Mouse (Mus musculus) limb, embryonic 13.5 days (tissue): ENCODE data around the gene Eya2. TPM values are rescaled to one million over a fixed set of nuclear protein-coding genes. Genes with fewer than 3 reads are reported as not detected.
"Not testable (repeated sequence)": the region's sequence is repeated elsewhere in the genome, so short reads cannot be mapped to it uniquely, and the experiment has no call there.

Experiments
- ATAC-seq: fragments of 200-750 bp; cut with Nextera tagmentation; 2 replicates; pipeline ENCODE4 v1.8.0; 2017; ENCODE audit warnings: low read depth, moderate number of reproducible peaks, moderate TSS enrichment; ENCODE audit not compliant: low FRiP score
- H3K27ac ChIP-seq: fragments of 300-500 bp; sonication (generic); 2 replicates; pipeline ENCODE4 v1.5.1; 2015; ENCODE audit warnings: inconsistent platforms, mild to moderate bottlenecking, moderate library complexity
- H3K27me3 ChIP-seq: fragments of 300-500 bp; sonication (generic); 2 replicates; pipeline ENCODE4 v1.6.1; 2015; ENCODE audit warnings: mild to moderate bottlenecking, inconsistent platforms
- H3K36me3 ChIP-seq: fragments of 300-500 bp; sonication (generic); 2 replicates; pipeline ENCODE4 v1.6.1; 2015; ENCODE audit warnings: inconsistent platforms, mild to moderate bottlenecking, moderate library complexity
- H3K4me1 ChIP-seq: fragments of 300-500 bp; sonication (generic); 2 replicates; pipeline ENCODE4 v1.6.1; 2015; ENCODE audit warnings: inconsistent platforms
- H3K4me2 ChIP-seq: fragments of 300-500 bp; sonication (generic); replicated peaks from 2 replicates; pipeline ENCODE4 v1.6.1; 2015; ENCODE audit warnings: inconsistent platforms, mild to moderate bottlenecking, moderate library complexity
- H3K4me3 ChIP-seq: fragments of 300-500 bp; sonication (generic); 2 replicates; pipeline ENCODE4 v1.5.1; 2015; ENCODE audit warnings: moderate library complexity, mild to moderate bottlenecking, inconsistent platforms
- H3K9ac ChIP-seq: fragments of 300-500 bp; sonication (generic); 2 replicates; pipeline ENCODE4 v1.6.1; 2015; ENCODE audit warnings: mild to moderate bottlenecking, inconsistent platforms
- H3K9me3 ChIP-seq: fragments of 300-500 bp; sonication (generic); 2 replicates; pipeline ENCODE4 v1.6.1; 2016; ENCODE audit warnings: inconsistent platforms
- WGBS: fragments of 180-500 bp; shearing (Covaris S2); methylation state at CpG from one replicate; pipeline ENCODE4 v1.1.7; 2015; 5-methylcytosine and 5-hydroxymethylcytosine counted together
- polyA plus RNA-seq: library from polyadenylated mRNA; unstranded; fragments of >200 nt; fragmentation: Nextera tagmentation; extraction: Ambion mirVana; gene quantifications from 2 replicates; pipeline ENCODE4 v1.2.1, GENCODE M21; 2015

The Eya2 gene
- 17.2 and 17.5 TPM in 2 replicates for polyA plus RNA-seq

DNA sequence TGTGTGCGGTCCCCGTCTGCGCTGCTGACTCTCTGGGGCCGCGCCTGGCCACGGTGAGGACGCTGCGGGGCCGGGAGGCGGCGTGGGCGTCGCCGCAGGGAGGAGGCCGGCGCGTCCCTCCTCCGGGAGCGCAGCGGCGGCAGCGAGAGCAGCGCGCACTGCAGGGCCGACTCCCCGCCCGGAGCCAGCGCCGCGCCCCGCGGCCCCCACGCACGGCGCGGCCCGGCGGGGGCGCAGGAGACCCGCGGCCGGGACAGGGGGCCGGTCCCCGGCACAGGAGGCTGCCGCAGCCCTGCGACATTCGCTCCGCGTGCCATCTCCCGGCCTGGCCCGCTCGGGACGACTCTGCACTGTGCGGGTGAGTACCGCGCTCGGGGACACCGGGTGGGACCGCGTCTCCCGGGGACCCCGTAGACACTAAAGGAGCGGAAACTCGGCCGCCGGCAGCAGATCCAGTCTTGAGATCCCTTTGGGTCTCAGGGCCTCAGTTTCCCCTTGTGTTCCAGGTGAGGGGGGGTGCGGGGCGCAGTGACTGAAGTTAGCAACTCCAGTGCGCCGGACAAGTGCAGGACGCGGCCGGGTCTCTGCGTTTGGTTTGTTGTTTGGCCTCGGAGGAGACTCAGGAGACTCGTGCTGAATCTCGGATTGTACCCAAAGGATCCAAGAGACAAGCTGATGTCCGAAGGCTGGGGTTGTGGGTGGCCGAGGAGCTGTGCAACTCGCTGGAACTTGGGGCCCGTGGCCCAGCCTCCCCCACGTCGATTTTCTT is at the start of gene Eya2:
Gene Eya2 (plus strand): TSS at position 126 of the 769 bp plus-strand sequence.
- WGBS: under 1% methylated on average over 72 of the region's 83 CpGs
- H3K4me1 ChIP-seq: peaks cover 47% of the 10 kb centered on the region
- H3K9me3 ChIP-seq: 0 out of 2 replicates have a peak, but pooled peaks cover 6% of the 10 kb centered on the region
- peak within 1 kb of the TSS; percentile 95 for H3K4me2 ChIP-seq
- H3K4me3 ChIP-seq: peak within 1 kb of the TSS; percentile 68
- H3K27me3 ChIP-seq: peaks cover 71% of the 10 kb centered on the region
- peak; percentile 59 for ATAC-seq
- peak within 1 kb of the TSS; percentile 55 for H3K27ac ChIP-seq
- H3K36me3 ChIP-seq: no peaks in the 10 kb centered on the region
- H3K9ac ChIP-seq: peak within 1 kb of the TSS; percentile 81

- Histone ChIP-seq H3K4me3 (no peak overlapping the region), H3K9me3 (no peaks in the 10 kb centered on the region), H3K27me3 (peaks cover 35% of the 10 kb centered on the region), H3K4me2 (no peak overlapping the region), H3K4me1 (peaks cover 14% of the 10 kb centered on the region), H3K36me3 (no peaks in the 10 kb centered on the region), H3K9ac (no peak overlapping the region), H3K27ac (no peak overlapping the region)
- 92% methylated on average over 2 of the region's 2 CpGs for WGBS
- ATAC-seq: no peak
These were observed 49.1 kb upstream of the Eya2 start for GRCm38 (mm10) chr2:165545687-165546086.

GRCm38 (mm10) chr2:165546341-165546740 is 48.5 kb upstream of the Eya2 start:
- Histone ChIP-seq H3K9me3 (no peaks in the 10 kb centered on the region), H3K27me3 (peaks cover 35% of the 10 kb centered on the region), H3K36me3 (no peaks in the 10 kb centered on the region), H3K4me3 (no peak overlapping the region), H3K9ac (no peak overlapping the region), H3K4me2 (no peak overlapping the region), H3K27ac (no peak overlapping the region), H3K4me1 (peaks cover 14% of the 10 kb centered on the region)
- ATAC-seq: no peak
- 32% methylated on average over 8 of the region's 8 CpGs for WGBS

DNA sequence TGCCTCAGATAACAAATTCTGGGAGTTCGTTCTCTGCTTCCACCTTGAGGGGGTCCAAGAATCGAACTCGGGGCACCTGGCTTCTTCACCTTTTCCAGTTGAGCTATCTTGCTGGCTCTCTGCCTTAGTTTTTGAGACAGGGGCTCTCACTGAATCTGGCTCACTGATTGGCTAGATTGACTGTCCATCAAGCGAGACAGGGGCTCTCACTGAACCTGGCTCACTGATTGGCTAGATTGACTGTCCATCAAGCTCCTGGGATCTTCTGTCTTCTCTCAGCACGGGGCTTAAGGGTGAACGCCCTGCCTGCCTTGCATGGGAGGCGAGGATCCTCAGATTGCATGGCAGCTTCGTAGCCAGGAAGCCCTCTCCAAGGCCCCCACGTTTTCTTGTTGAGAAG is 47.4 kb upstream of the Eya2 start:
- no peak overlapping the region for H3K4me3 ChIP-seq
- WGBS: 59% methylated on average over 9 of the region's 9 CpGs
- no peak for ATAC-seq
- H3K9ac ChIP-seq: no peak overlapping the region
- H3K4me1 ChIP-seq: peaks cover 14% of the 10 kb centered on the region
- H3K27me3 ChIP-seq: peaks cover 41% of the 10 kb centered on the region
- H3K27ac ChIP-seq: no peak overlapping the region
- no peaks in the 10 kb centered on the region for H3K9me3 ChIP-seq
- no peak overlapping the region for H3K4me2 ChIP-seq
- H3K36me3 ChIP-seq: no peaks in the 10 kb centered on the region

DNA sequence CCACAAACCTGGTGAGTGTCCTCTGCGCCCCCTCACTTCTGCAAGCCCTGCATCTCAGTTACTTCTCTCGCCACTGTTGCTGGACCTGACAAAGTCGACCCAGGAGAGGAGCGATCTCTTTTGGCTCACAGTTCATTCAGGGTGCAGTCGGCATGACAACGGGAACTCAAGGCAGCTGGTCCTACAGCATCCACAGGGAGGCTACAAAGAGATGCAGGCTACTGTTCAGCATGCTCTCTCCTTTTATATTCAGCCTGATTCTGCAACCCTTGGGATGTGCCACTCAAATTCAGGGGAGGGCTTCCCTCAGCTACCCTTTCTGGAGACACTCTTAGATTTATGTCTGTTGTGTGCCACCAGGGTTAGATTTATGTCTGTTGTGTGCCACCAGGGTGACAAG is 46.2 kb upstream of the Eya2 start:
- no peak for ATAC-seq

DNA sequence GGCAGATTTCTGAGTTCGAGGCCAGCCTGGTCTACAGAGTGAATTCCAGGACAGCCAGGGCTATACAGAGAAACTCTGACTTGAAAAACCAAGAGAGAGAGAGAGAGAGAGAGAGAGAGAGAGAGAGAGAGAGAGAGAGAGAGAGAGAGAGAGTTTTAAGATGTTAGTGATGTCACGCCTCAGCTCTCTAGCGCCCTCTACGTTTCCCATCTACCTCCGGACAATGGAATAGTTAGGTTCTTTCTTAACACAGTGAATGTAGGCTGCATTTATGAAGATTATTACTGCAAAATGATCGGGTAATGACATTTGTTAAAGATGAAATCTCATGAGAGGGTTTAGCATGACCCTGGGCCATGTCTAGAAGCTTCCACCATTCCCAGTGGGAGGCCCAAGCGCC is 44.4 kb upstream of the Eya2 start:
- not testable (repeated sequence) for H3K36me3 ChIP-seq, H3K4me3 ChIP-seq, H3K9ac ChIP-seq, ATAC-seq, H3K4me2 ChIP-seq, H3K9me3 ChIP-seq, H3K27ac ChIP-seq
- H3K27me3 ChIP-seq: peaks cover 30% of the 10 kb centered on the region
- WGBS: 78% methylated on average over 7 of the region's 7 CpGs
- peaks cover 14% of the 10 kb centered on the region for H3K4me1 ChIP-seq

More for the DNA sequence above, 46.2 kb upstream of the Eya2 start:
- Histone ChIP-seq H3K9ac (no peak overlapping the region), H3K4me1 (peaks cover 14% of the 10 kb centered on the region), H3K27me3 (peaks cover 32% of the 10 kb centered on the region), H3K9me3 (no peaks in the 10 kb centered on the region), H3K4me2 (no peak overlapping the region), H3K4me3 (no peak overlapping the region), H3K36me3 (no peaks in the 10 kb centered on the region), H3K27ac (no peak overlapping the region)
- WGBS: 78% methylated on average over 6 of the region's 6 CpGs

DNA sequence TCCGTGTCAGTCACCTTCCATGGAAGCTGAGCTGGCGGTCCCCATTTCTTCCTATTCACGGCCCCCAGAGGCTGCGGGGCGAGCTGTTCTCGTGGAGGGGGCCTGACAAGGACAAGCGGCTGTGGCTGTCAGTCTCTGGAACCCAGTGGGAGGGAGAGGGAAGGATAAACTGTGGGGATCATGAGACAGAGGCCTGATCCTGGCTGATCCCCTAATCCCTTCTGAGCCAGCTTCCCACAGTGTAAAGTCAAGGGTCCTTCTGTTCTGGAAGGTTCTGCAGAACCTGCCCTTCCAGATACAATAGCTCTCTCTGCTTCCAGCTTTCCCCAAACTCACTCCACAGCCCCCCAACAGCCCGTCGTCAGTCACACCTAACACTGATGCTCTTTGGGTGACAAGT is 40.8 kb upstream of the Eya2 start:
- Histone ChIP-seq H3K4me1 (peaks cover 4% of the 10 kb centered on the region; the same call in 1 of the 2 replicates), H3K4me2 (no peak overlapping the region), H3K9ac (no peak overlapping the region), H3K9me3 (no peaks in the 10 kb centered on the region), H3K4me3 (no peak overlapping the region), H3K27ac (no peak overlapping the region), H3K36me3 (no peaks in the 10 kb centered on the region), H3K27me3 (peaks cover 23% of the 10 kb centered on the region)
- WGBS: 74% methylated on average over 9 of the region's 9 CpGs
- no peak for ATAC-seq

DNA sequence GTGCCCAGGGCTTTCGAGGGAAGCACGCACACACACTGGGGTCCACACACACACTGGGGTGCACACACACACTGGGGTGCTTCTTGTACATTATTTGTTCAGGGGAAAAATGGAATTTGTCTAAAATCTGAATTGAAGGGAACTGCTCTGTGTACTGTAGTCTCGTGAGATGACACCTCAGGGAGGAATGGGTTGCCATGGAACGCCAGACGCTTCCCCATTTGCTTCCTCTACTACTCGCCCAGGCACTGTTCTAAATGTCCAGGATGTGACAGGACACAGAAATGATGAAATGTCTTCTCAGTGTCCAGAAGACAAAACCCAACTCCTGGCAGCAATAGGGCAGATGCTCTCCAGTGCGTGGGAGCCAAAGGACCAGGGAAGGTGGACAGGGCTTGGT is 37.6 kb upstream of the Eya2 start:
- WGBS: 88% methylated on average over 7 of the region's 7 CpGs
- peaks cover 8% of the 10 kb centered on the region; the same call in 1 of the 2 replicates for H3K4me1 ChIP-seq
- no peak overlapping the region for H3K4me3 ChIP-seq
- no peak overlapping the region for H3K4me2 ChIP-seq
- H3K9ac ChIP-seq: no peak overlapping the region
- no peak for ATAC-seq
- H3K9me3 ChIP-seq: no peaks in the 10 kb centered on the region
- H3K27ac ChIP-seq: no peak overlapping the region
- no peaks in the 10 kb centered on the region for H3K36me3 ChIP-seq
- peaks cover 31% of the 10 kb centered on the region for H3K27me3 ChIP-seq

DNA sequence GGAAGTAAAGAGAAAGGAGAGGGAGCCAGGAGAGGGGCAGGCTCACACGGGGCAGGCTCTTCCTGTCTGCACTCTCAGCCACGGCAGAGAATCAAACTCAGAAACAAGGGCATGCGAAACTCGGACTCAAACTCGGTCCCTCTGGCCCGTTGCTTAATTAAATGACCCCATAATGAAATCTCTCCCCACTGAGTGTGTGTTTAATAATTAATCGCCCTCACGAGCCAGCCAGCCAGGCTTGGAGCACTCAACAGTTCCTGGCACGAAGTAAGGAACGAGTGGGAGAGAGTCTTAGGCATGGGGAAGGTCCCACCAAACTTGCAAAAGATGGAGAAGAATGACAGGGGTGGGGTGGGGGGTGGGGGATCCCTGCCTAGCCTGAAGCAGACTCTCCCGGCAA is 35.9 kb upstream of the Eya2 start:
- ATAC-seq: no peak
- no peaks in the 10 kb centered on the region for H3K36me3 ChIP-seq
- peaks cover 46% of the 10 kb centered on the region for H3K27me3 ChIP-seq
- no peak overlapping the region for H3K4me3 ChIP-seq
- no peak overlapping the region for H3K9ac ChIP-seq
- H3K9me3 ChIP-seq: no peaks in the 10 kb centered on the region
- no peak overlapping the region for H3K27ac ChIP-seq
- no peak overlapping the region for H3K4me2 ChIP-seq
- WGBS: 37% methylated on average over 11 of the region's 11 CpGs
- peaks cover 18% of the 10 kb centered on the region for H3K4me1 ChIP-seq

GRCm38 (mm10) chr2:165559506-165560235 is 35.2 kb upstream of the Eya2 start:
- no peaks in the 10 kb centered on the region for H3K36me3 ChIP-seq
- H3K9me3 ChIP-seq: no peaks in the 10 kb centered on the region
- H3K27ac ChIP-seq: no peak overlapping the region
- ATAC-seq: peak; percentile 46; the same call in 1 of the 2 replicates
- peaks cover 19% of the 10 kb centered on the region for H3K4me1 ChIP-seq
- H3K4me3 ChIP-seq: no peak overlapping the region
- H3K4me2 ChIP-seq: no peak overlapping the region
- no peak overlapping the region for H3K9ac ChIP-seq
- WGBS: 25% methylated on average over 11 of the region's 11 CpGs
- H3K27me3 ChIP-seq: peaks cover 51% of the 10 kb centered on the region

DNA sequence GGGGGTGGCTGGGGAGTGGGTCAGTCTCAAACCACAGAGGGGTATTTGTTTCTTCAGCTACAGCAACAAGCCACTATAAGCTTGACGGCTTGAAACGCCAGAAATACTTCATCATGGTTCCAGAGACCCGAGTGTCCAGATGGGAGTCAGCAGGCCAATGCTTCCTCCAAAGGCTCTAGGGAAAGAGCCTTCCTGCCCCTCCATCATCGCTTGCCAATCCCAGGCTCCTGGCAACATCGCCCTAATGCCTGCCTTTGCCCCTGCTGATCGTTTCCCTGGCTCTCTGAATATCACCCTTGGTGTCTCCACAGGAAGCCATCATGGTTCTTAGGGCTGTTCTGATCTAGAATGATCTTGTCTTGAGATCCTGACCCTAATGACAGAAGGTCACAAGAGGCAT is 33.0 kb upstream of the Eya2 start:
- WGBS: 80% methylated on average over 6 of the region's 6 CpGs
- ATAC-seq: no peak
- no peaks in the 10 kb centered on the region for H3K36me3 ChIP-seq
- H3K27me3 ChIP-seq: peaks cover 63% of the 10 kb centered on the region
- H3K9me3 ChIP-seq: no peaks in the 10 kb centered on the region
- H3K4me1 ChIP-seq: peaks cover 22% of the 10 kb centered on the region
- no peak overlapping the region for H3K4me2 ChIP-seq
- H3K9ac ChIP-seq: no peak overlapping the region
- H3K4me3 ChIP-seq: no peak overlapping the region
- H3K27ac ChIP-seq: no peak overlapping the region

DNA sequence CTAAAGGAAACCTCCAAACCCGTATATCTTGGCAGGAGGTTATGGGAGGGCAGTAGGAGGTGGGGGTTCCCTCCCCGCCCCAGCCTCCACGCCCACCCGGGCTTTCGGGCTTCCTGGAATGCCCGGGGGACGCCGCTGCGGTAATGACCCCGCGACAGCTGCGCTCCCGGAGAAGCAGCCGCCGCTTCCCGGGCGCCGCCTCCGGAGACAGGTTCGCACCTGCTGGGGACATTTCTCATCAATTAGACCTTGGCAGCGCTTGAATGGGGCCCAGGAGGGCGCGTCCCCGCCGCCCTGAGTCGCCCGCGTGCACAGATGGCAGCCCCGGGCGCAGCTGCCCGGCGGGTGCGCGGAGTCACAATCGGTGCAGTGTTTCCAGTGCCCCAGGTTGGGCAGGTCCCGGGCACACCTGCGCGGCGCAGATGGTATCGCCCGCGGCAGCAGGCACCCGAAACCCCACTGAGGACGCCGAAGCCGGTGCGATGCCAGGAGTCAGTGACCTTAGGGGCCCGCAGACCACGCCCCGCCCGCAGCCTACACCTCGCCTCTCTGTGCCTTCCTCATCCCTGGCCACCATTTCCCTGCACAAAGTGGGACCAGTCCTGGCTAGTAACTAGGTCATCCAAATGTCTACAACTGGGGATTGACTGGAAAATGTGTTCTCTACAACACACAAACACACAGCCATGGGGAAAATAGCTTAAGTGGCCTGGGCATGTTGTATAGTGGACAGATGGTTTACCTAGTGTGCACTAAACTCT is 31.4 kb upstream of the Eya2 start:
- peak overlapping the region; percentile 77 for H3K4me2 ChIP-seq
- H3K4me3 ChIP-seq: peak overlapping the region; percentile 40
- peak overlapping the region; percentile 31; the same call in 1 of the 2 replicates for H3K9ac ChIP-seq
- no peak overlapping the region for H3K27ac ChIP-seq
- H3K36me3 ChIP-seq: no peaks in the 10 kb centered on the region
- 2% methylated on average over 52 of the region's 52 CpGs for WGBS
- ATAC-seq: 0 out of 2 replicates have a peak, but pooled peaks have one; percentile 41
- peaks cover 57% of the 10 kb centered on the region for H3K27me3 ChIP-seq
- H3K9me3 ChIP-seq: no peaks in the 10 kb centered on the region
- H3K4me1 ChIP-seq: peaks cover 32% of the 10 kb centered on the region
